Mouse (Mus musculus): ENCODE data around the gene Adnp.

The Adnp gene

GRCm38 (mm10) chr2:168206725-168207644, at the start of gene Adnp:
TSS of gene Adnp (minus strand) at chr2:168207112.
- DNase-seq (ENCODE audit: extremely low read depth, insufficient read length, low spot score): peak; percentile 92

- no peak for DNase-seq (ENCODE audit: extremely low read depth, insufficient read length, low spot score)
These were observed 49.6 kb upstream of the Adnp start for GRCm38 (mm10) chr2:168256506-168256905.

GRCm38 (mm10) chr2:168253822-168254221, 46.9 kb upstream of the Adnp start:
- DNase-seq (ENCODE audit: extremely low read depth, insufficient read length, low spot score): no peak

GRCm38 (mm10) chr2:168252639-168253292, 45.9 kb upstream of the Adnp start:
- DNase-seq (ENCODE audit: extremely low read depth, insufficient read length, low spot score): peak; percentile 40

GRCm38 (mm10) chr2:168250270-168250669, 43.4 kb upstream of the Adnp start:
- peak; percentile 39 for DNase-seq (ENCODE audit: extremely low read depth, insufficient read length, low spot score)

GRCm38 (mm10) chr2:168248856-168249245, 41.9 kb upstream of the Adnp start:
- DNase-seq (ENCODE audit: extremely low read depth, insufficient read length, low spot score): peak; percentile 48

GRCm38 (mm10) chr2:168248167-168248855, 41.4 kb upstream of the Adnp start:
- no peak for DNase-seq (ENCODE audit: extremely low read depth, insufficient read length, low spot score)

- no peak for DNase-seq (ENCODE audit: extremely low read depth, insufficient read length, low spot score)
These were observed 38.7 kb upstream of the Adnp start for GRCm38 (mm10) chr2:168245571-168245970.

GRCm38 (mm10) chr2:168243278-168243677, 36.4 kb upstream of the Adnp start:
- DNase-seq (ENCODE audit: extremely low read depth, insufficient read length, low spot score): no peak

GRCm38 (mm10) chr2:168242841-168243240, 35.9 kb upstream of the Adnp start:
- no peak for DNase-seq (ENCODE audit: extremely low read depth, insufficient read length, low spot score)

- no peak for DNase-seq (ENCODE audit: extremely low read depth, insufficient read length, low spot score)
These were observed 31.4 kb upstream of the Adnp start for GRCm38 (mm10) chr2:168238335-168238734.

DNA sequence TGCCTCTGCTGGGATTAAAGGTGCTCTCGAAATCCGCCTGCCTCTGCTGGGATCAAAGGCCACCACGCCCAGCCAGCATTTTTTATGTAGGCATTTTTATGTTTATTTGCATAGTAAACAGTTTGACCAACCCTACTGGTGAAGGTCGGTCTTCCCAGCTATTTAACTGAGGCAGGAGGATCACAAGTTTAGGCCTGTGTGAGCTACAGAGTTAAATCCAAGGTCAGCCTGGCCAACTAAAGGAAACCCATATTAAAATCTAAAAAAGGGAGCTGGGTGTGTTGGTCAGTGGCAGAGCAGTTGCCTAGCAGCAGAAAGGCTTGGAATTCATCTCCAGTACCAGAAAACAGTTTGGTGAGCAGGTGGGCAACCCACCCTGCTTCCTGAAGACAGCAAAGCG, 26.4 kb upstream of the Adnp start:
- DNase-seq (ENCODE audit: extremely low read depth, insufficient read length, low spot score): no peak

DNA sequence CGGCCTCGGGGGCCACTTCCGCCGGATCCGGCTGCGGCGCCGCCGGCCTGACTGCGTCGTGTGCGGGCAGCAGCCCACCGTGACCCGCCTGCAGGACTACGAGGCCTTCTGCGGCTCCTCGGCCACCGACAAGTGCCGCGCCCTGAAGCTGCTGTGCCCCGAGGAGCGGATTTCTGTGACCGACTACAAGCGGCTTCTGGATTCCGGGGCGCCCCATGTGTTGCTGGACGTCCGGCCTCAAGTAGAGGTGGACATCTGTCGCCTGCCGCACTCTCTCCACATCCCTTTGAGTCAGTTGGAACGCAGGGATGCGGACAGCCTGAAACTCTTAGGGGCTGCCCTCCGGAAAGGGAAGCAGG, 24.5 kb upstream of the Adnp start:
- DNase-seq (ENCODE audit: extremely low read depth, insufficient read length, low spot score): peak; percentile 22

GRCm38 (mm10) chr2:168230773-168231470, 24.0 kb upstream of the Adnp start:
- DNase-seq (ENCODE audit: extremely low read depth, insufficient read length, low spot score): no peak

DNA sequence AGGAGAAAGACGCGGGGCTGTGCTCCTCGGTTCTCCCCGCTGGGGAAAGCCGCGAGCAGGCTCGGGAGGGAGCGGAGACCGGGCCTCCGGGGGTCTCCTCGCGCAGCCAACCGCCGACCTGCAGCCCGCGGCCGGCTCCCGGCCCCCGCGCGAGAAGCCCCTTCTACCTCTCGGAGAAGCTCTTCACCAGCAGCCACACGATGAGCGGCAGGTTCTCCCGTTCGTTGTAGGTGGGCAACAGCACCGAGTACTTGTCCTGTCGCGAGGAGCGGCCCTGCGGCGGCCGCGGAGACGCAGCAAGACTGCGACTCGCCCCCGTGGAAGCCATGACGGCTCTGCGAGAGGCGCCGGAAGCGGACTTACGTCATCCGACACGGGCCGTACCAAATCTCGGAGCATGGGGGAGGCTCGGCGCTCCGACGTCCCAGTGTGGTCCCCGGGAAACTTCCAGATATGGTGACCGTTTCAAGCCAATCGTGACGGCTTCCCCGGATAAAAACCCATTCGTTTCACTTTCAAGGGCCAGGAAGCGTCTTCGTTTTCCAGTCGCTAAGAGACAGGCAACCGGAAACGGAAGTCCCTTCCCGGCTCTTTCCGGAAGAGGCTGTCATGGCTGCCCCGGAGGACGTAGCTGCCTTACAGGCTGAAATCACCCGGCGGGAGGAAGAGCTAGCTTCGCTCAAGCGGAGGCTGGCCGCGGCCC, 23.3 kb upstream of the Adnp start, which contains the start of the genes Gm20716, Dpm1 and Mocs3:
Gm20716 (minus strand) TSS at position 339 of the 703 bp plus-strand sequence.
Dpm1 (minus strand) TSS at position 566 of the 703 bp plus-strand sequence.
Mocs3 (plus strand) TSS at position 597 of the 703 bp plus-strand sequence.
- DNase-seq (ENCODE audit: extremely low read depth, insufficient read length, low spot score): peak; percentile 96

GRCm38 (mm10) chr2:168229116-168230025, 22.5 kb upstream of the Adnp start:
- DNase-seq (ENCODE audit: extremely low read depth, insufficient read length, low spot score): peak; percentile 62

- no peak for DNase-seq (ENCODE audit: extremely low read depth, insufficient read length, low spot score)
These were observed 16.4 kb upstream of the Adnp start for GRCm38 (mm10) chr2:168223326-168223725.

- DNase-seq (ENCODE audit: extremely low read depth, insufficient read length, low spot score): no peak
These were observed 7.0 kb upstream of the Adnp start for GRCm38 (mm10) chr2:168213788-168214397.
